Mouse (Mus musculus) kidney, postnatal 25 days (tissue): ENCODE data around the gene Ifi27l2a.
"Not testable (repeated sequence)": the region's sequence is repeated elsewhere in the genome, so short reads cannot be mapped to it uniquely, and the experiment has no call there.

ENCODE experiments used
- DNase-seq, 2 experiments: peaks; one replicate each; pipeline ENCODE4 v3.0.0; 2021; ENCODE audit warnings: mixed read lengths in 2 of 2

Ifi27l2a gene

GRCm38 (mm10) chr12:103443524-103443923 is at the start of gene Ifi27l2a:
Gene Ifi27l2a (minus strand): TSS chr12:103443680.
- no peak for DNase-seq

- DNase-seq, result peak; percentile 67 to 88
Observed at GRCm38 (mm10) chr12:103492767-103493166, 49.3 kb upstream of the Ifi27l2a start.

- DNase-seq, result no peak
Observed at GRCm38 (mm10) chr12:103491091-103491730, 47.7 kb upstream of the Ifi27l2a start.

- no peak for DNase-seq
Observed at GRCm38 (mm10) chr12:103487750-103488149, 44.3 kb upstream of the Ifi27l2a start.

- no peak for DNase-seq
Observed at GRCm38 (mm10) chr12:103487276-103487675, 43.8 kb upstream of the Ifi27l2a start.

- no peak for DNase-seq
Observed at GRCm38 (mm10) chr12:103486726-103487125, 43.2 kb upstream of the Ifi27l2a start.

- not testable (repeated sequence) for DNase-seq
Observed at GRCm38 (mm10) chr12:103484200-103484972, 40.9 kb upstream of the Ifi27l2a start.

GRCm38 (mm10) chr12:103482781-103483180 is 39.3 kb upstream of the Ifi27l2a start:
- DNase-seq, result no peak

- no peak for DNase-seq
Observed at GRCm38 (mm10) chr12:103481671-103482070, 38.2 kb upstream of the Ifi27l2a start.

- no peak for DNase-seq
Observed at GRCm38 (mm10) chr12:103477461-103478015, 34.1 kb upstream of the Ifi27l2a start.

GRCm38 (mm10) chr12:103476779-103477389 is 33.4 kb upstream of the Ifi27l2a start:
- DNase-seq, result no peak

- DNase-seq, result no peak
Observed at GRCm38 (mm10) chr12:103474481-103474880, 31.0 kb upstream of the Ifi27l2a start.

GRCm38 (mm10) chr12:103457140-103457539 is 13.7 kb upstream of the Ifi27l2a start, which contains the start of gene Ifi27l2b:
Gene Ifi27l2b (minus strand): TSS chr12:103457223.
- DNase-seq, result no peak

GRCm38 (mm10) chr12:103456727-103457126 is 13.2 kb upstream of the Ifi27l2a start:
- DNase-seq, result not testable (repeated sequence)

GRCm38 (mm10) chr12:103453361-103453760 is 9.9 kb upstream of the Ifi27l2a start:
- no peak for DNase-seq

- no peak for DNase-seq
Observed at GRCm38 (mm10) chr12:103445060-103445459, 1.6 kb upstream of the Ifi27l2a start.

- DNase-seq, result not testable (repeated sequence)
Observed at GRCm38 (mm10) chr12:103444261-103444660, 781 bp upstream of the Ifi27l2a start.

GRCm38 (mm10) chr12:103437601-103438000 is 5.9 kb downstream of the Ifi27l2a start:
- DNase-seq, result no peak

- no peak for DNase-seq
Observed at GRCm38 (mm10) chr12:103434861-103435260, 8.6 kb downstream of the Ifi27l2a start.

- DNase-seq, result peak; percentile 82 to 88
Observed at GRCm38 (mm10) chr12:103433986-103434731, 9.3 kb downstream of the Ifi27l2a start, which contains the start of gene Ifi27. Gene Ifi27 (plus strand): TSS chr12:103434211.

- DNase-seq, result no peak
Observed at GRCm38 (mm10) chr12:103433430-103433829, 10.1 kb downstream of the Ifi27l2a start.

GRCm38 (mm10) chr12:103426710-103427109 is 16.8 kb downstream of the Ifi27l2a start:
- DNase-seq, result peak in 1 of 2 experiments; percentile 11
